Mouse (Mus musculus) left cerebral cortex, postnatal 10 days (tissue): ENCODE results near the gene Mafk. TPM values are rescaled to one million over a fixed set of nuclear protein-coding genes. Genes with fewer than 3 reads are reported as not detected.

Source experiments
- DNase-seq, 2 experiments: peaks; one replicate each; pipeline ENCODE4 v3.0.0; 2021 to 2022; ENCODE audit warnings: low spot score in 2 of 2, mixed read lengths in 1 of 2; ENCODE audit errors: extremely low spot score in 1 of 2
- intact Hi-C: fragments of 180-260 bp; cut with DNase I; formaldehyde crosslinking; loops from one replicate; pipeline ENCODE4 v1.15.1; 2025
- total RNA-seq, 2 experiments: library from RNA; stranded (reverse); gene quantifications; 2 replicates each; pipeline ENCODE4 v1.2.3; 2021

Mafk gene
- total RNA-seq, 2 experiments from 2014 or later, result 7.0 to 7.8 TPM

- DNase-seq, result no peak
- intact Hi-C loops, result no loop called here
Observed at GRCm38 (mm10) chr5:139793338-139794089, 2.2 kb downstream of the Mafk start.

- intact Hi-C loops, result no loop called here
Observed at GRCm38 (mm10) chr5:139794137-139794536, 2.8 kb downstream of the Mafk start.

GRCm38 (mm10) chr5:139794938-139795337, 3.6 kb downstream of the Mafk start:
- intact Hi-C loops, result no loop called here
- no peak for DNase-seq

More at GRCm38 (mm10) chr5:139794137-139794536, 2.8 kb downstream of the Mafk start:
- no peak for DNase-seq

GRCm38 (mm10) chr5:139796001-139796620, 4.8 kb downstream of the Mafk start:
- DNase-seq, result no peak

GRCm38 (mm10) chr5:139796900-139797299, 5.6 kb downstream of the Mafk start:
- DNase-seq, result peak; percentile 40 to 87
- intact Hi-C loops, result no loop called here

More at GRCm38 (mm10) chr5:139796001-139796620, 4.8 kb downstream of the Mafk start:
- intact Hi-C loops, result no loop called here

GRCm38 (mm10) chr5:139797473-139798167, 6.3 kb downstream of the Mafk start:
- DNase-seq, result peak; percentile 88 to 89
- intact Hi-C loops, result no loop called here

- DNase-seq, result no peak
- intact Hi-C loops, result no loop called here
Observed at GRCm38 (mm10) chr5:139798168-139798900, 7.0 kb downstream of the Mafk start.

GRCm38 (mm10) chr5:139799041-139799440, 7.7 kb downstream of the Mafk start:
- intact Hi-C loops, result no loop called here
- DNase-seq, result no peak

- intact Hi-C loops, result no loop called here
Observed at GRCm38 (mm10) chr5:139799801-139800590, 8.7 kb downstream of the Mafk start.

GRCm38 (mm10) chr5:139801231-139801630, 9.9 kb downstream of the Mafk start:
- intact Hi-C loops, result no loop called here
- no peak for DNase-seq

More at GRCm38 (mm10) chr5:139799801-139800590, 8.7 kb downstream of the Mafk start:
- DNase-seq, result no peak

GRCm38 (mm10) chr5:139801880-139802279, 10.6 kb downstream of the Mafk start:
- intact Hi-C loops, result no loop called here
- no peak for DNase-seq

- intact Hi-C loops, result no loop called here
- no peak for DNase-seq
Observed at GRCm38 (mm10) chr5:139803165-139803564, 11.9 kb downstream of the Mafk start.

- intact Hi-C loops, result no loop called here
- peak in 1 of 2 experiments; percentile 81 for DNase-seq
Observed at GRCm38 (mm10) chr5:139803601-139804102, 12.3 kb downstream of the Mafk start.

- DNase-seq, result no peak
- intact Hi-C loops, result no loop called here
Observed at GRCm38 (mm10) chr5:139804107-139804551, 12.8 kb downstream of the Mafk start.

- no peak for DNase-seq
Observed at GRCm38 (mm10) chr5:139804573-139805111, 13.3 kb downstream of the Mafk start.

GRCm38 (mm10) chr5:139805924-139806323, 14.6 kb downstream of the Mafk start:
- no peak for DNase-seq
- intact Hi-C loops, result no loop called here

More at GRCm38 (mm10) chr5:139804573-139805111, 13.3 kb downstream of the Mafk start:
- intact Hi-C loops, result no loop called here

- intact Hi-C loops, result no loop called here
- DNase-seq, result peak in 1 of 2 experiments; percentile 18
Observed at GRCm38 (mm10) chr5:139809397-139809796, 18.1 kb downstream of the Mafk start.
